Mouse (Mus musculus) lung, postnatal 36 days (tissue): Measurements from ENCODE around the gene Snapc4.

Source experiments
- DNase-seq: peaks from one replicate; pipeline ENCODE4 v3.0.0; 2022; ENCODE audit warnings: mixed read lengths

Snapc4 gene

DNA sequence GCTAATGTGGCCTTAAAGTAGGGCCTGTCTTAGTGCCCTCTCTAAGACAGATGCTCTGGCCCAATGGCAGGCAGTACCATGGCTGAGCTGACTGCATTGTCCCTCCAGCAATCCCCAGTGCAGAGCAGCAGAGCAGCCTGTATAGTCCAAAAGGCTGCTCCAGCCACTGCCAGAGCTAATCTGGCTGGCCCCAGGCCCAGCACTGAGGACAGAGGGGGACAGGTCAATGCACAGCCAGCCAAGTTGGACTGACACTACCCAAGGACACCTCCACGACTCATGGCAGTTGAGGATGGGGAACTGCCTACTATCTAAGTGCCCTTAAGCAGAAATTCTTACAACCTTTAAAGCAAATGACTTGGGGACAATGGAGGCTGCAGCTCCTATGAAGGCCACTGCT lies 11.9 kb downstream of the Snapc4 start:
- DNase-seq, result no peak

DNA sequence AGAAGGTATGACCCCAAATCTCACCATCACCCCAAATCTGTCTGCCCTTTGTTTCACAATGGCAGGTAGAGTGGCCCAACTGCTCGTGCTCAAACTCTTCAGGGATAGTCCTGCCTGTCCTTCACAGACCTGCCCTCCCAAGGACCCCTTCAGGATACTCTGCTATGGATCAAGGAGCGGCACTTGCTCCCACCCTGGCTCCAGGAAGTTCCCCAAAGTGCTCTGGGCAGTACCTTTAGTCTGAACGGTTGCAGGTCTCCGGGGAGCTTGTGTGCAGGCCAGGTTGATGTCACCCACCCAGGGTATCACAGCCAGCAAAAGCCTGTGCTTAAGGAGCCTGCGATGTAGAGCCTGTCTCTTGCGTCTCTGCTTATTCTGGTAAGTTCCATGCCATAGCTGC lies 12.5 kb downstream of the Snapc4 start:
- no peak for DNase-seq

DNA sequence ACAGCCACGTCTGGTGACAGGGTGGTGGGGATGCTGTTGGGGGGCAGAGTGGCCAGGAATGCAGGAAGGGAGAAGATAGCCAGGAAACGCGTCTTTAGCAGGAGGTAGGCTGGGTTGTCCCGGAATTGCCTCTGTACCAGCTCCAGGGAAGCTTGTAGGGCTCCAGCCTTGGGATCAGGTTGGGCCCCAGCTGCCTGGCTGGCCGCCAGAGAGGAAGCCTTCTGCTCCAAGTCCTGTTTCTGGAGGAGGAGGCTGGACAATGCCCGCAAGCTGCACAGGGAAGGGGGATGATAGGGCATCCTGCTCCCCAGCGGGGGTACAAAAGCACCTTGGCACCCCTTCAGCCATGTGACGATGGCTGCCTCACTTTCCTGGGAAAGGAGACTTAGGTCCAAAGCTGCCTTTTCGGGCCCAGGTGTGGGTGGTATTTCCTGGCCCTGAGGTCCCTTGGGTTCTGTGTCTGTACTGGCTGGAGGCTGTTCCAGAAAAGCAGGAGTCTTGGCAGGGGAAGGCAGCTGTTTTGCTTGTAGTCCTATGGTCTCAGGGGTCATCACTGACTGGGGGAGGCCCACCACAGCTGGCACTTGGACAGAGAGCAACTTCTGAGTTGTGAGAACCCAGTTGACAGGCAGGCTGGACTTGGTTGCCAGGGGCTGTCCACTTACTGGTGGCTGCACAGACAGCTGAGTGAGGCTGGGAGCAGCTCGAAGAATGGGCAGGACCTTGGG lies 15.6 kb downstream of the Snapc4 start:
- peak; percentile 57 for DNase-seq

- no peak for DNase-seq
Measured at GRCm38 (mm10) chr2:26363481-26363880, 17.0 kb downstream of the Snapc4 start.

GRCm38 (mm10) chr2:26362991-26363390 lies 17.5 kb downstream of the Snapc4 start:
- no peak for DNase-seq

DNA sequence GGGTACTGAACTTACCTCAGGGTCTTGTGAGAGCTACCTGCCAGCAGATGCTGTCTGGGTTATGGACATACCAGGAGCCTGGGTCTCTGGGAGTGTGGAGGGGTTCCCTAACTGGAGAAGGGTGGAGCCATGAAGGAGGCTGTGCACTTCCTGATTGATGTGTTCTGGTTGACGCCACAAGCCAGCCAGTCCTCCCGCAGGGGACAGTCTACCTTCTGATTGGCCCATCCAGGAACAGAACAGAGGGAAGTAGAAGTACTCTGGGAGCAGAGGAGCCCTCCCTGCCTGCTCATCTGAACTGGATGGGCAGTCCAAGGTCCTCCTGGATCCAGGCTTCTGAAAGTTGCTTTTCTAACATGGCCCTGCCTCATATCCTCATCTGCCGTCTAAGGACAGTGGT lies 19.7 kb downstream of the Snapc4 start, which contains the start of gene Card9:
Gene Card9 (minus strand): TSS at position 147 of the 400 bp plus-strand sequence.
- DNase-seq, result peak; percentile 61

DNA sequence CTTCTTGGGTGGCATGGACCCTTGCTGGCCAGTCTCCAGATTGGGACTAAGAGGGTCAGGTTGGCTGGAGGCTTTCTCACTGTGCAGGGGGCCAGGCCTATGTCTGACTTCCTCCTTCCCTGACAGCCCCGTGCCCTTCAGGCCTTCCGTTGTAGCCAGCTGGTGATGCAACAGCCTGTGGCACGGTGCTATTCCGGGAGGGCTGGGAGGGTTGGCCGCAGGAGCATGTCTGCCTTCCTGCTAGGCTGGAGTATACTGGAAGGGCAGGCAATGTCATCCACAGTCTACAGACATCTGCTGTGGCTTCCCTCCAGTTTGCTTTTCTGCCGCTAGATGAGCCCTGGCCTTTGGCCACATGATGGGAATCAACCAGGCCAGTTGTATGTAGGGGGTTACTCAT lies 20.5 kb downstream of the Snapc4 start:
- DNase-seq, result peak; percentile 51

- no peak for DNase-seq
Measured at GRCm38 (mm10) chr2:26358667-26359320, 21.7 kb downstream of the Snapc4 start.

GRCm38 (mm10) chr2:26357484-26357883 lies 23.0 kb downstream of the Snapc4 start:
- DNase-seq, result no peak

DNA sequence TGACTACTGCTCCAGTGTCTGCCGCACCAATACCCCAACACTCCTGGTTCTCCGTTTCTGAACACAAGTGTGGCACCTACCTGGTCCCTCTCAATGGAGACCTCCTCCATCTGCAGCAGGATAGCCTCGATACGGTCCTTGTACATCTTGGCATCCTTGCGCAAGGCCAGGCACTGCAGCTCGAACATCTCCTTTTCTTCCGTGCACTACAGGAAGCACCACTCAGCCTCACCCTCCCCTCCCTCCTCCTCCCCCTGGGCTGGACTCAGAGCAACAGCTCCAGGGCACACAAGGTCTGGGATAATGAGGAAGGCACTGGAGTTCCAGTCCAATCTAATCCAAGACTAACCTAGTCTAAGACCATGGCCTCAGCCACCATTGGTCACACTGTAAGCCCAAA lies 23.8 kb downstream of the Snapc4 start:
- DNase-seq, result peak; percentile 55

- no peak for DNase-seq
Measured at GRCm38 (mm10) chr2:26356231-26356630, 24.2 kb downstream of the Snapc4 start.

- no peak for DNase-seq
Measured at GRCm38 (mm10) chr2:26354401-26354800, 26.1 kb downstream of the Snapc4 start.

- DNase-seq, result no peak
Measured at GRCm38 (mm10) chr2:26353066-26353980, 27.1 kb downstream of the Snapc4 start.

- no peak for DNase-seq
Measured at GRCm38 (mm10) chr2:26352291-26352910, 28.1 kb downstream of the Snapc4 start.

DNA sequence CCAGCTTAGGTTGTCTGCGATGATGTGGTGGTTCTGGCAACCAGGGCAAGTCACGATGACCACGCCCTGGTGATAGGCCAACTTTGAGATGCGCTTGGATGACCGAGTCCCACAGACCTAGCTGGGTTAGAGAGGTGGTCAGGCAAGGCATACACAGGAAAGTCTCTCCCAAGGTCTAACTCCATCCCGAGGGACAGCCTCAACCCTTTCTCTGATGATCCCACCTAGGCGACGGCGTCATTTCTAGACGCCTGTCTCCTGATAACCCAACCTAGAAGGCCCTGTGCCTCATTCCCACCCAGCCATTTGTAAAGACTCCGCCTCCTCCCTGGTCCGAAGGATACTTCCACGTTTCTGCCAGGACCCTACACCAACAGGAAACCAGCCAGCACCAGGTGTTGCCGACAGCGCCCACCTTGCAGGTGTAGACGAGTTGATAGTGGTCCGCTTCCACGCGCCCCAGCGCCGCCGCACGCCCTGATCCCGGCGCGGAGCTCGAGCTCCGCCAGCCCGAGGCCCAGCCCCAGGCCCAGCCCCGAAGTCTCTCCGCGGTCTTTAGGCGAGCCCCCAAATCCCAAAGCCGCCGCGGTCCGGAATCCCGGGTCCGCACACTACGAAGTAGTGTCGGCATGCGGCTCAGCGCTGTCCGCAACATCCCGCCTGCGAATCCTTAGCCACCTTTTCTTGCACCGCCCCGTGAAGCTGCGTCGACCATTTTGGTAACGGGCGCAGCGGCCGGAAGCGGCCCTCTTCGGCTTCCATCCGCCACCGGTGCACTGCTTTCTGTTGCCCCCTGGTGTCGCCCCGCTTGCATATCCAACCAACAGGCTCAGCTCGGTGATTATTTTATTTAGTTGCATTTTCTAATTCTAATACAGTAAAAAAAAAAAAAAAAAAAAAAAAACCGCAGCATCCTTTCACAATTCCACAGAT lies 28.8 kb downstream of the Snapc4 start, which contains the start of gene Dnlz:
Gene Dnlz (minus strand): TSS at position 753 of the 933 bp plus-strand sequence.
- DNase-seq, result peak; percentile 96

- DNase-seq, result peak; percentile 75
Measured at GRCm38 (mm10) chr2:26348241-26348640, 32.2 kb downstream of the Snapc4 start.

GRCm38 (mm10) chr2:26342609-26343490 lies 37.6 kb downstream of the Snapc4 start:
- DNase-seq, result peak; percentile 62

GRCm38 (mm10) chr2:26342044-26342443 lies 38.4 kb downstream of the Snapc4 start:
- DNase-seq, result peak; percentile 87

DNA sequence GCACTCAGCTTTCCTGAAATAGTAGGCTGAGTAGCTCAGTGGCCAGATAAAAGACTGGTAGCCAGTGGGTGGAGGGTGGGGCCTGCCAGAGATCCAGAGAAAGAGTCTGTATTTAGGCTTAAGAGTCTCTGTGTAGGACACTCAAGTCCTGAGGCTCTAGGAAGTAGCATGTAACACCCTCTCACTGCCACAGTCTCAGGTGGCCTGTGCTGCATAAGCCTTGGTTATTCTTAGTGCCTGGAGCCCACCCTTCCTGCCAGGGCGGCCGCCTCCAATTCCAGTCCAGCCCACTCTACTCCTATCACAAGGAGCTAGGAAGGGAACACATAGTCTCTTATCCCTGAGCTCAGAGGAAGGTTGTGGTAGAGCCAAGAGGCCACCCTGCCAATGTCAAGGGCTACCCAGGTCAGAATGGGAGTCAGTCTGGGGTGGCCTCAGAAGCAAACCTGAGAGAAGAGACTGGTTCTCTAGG lies 38.9 kb downstream of the Snapc4 start:
- DNase-seq, result peak; percentile 44

GRCm38 (mm10) chr2:26339204-26339551 lies 41.3 kb downstream of the Snapc4 start:
- peak; percentile 31 for DNase-seq
